Mouse (Mus musculus) neutrophil, adult 59 days (primary cell): Measurements from ENCODE around the gene Pdilt. TPM values are rescaled to one million over a fixed set of nuclear protein-coding genes. Genes with fewer than 3 reads are reported as not detected.

ENCODE experiments used
- total RNA-seq, 2 experiments: library from RNA; stranded (reverse); gene quantifications; 1 replicate in 1 of 2; 2 replicates in 1 of 2; pipeline ENCODE4 v1.2.4; 2023

Gene Pdilt
- total RNA-seq, result not detected

GRCm38 (mm10) chr7:119523389-119523788 lies at the start of gene Pdilt:
TSS of gene Pdilt (minus strand) at chr7:119523489.

GRCm38 (mm10) chr7:119554040-119554439 lies 30.8 kb upstream of the Pdilt start, which contains the start of gene Acsm2:
TSS of gene Acsm2 (plus strand) at chr7:119554340.

GRCm38 (mm10) chr7:119519163-119519562 lies 4.1 kb downstream of the Pdilt start, which contains the start of gene Acsm5:
TSS of gene Acsm5 (plus strand) at chr7:119519463.

GRCm38 (mm10) chr7:119479256-119479655 lies 44.0 kb downstream of the Pdilt start, which contains the start of gene Umod:
TSS of gene Umod (minus strand) at chr7:119479282.

GRCm38 (mm10) chr7:119459185-119459584 lies 64.1 kb downstream of the Pdilt start, which contains the start of gene Gp2:
TSS of gene Gp2 (minus strand) at chr7:119459285.

Other genes with a start within 250 kb of the Pdilt start
- not detected for gene Gp2, start 64.2 kb downstream of the Pdilt start, total RNA-seq
- gene Umod, start 44.2 kb downstream of the Pdilt start, total RNA-seq, result not detected
- not detected for gene Acsm5, start 4.0 kb downstream of the Pdilt start, total RNA-seq
- gene Acsm2, start 30.9 kb upstream of the Pdilt start, total RNA-seq, result not detected
- not detected for gene Acsm1, start 83.5 kb upstream of the Pdilt start, total RNA-seq
- not detected for gene Acsm4, start 166.5 kb upstream of the Pdilt start, total RNA-seq
- gene Thumpd1, start 197.3 kb upstream of the Pdilt start, total RNA-seq, result 10 to 100 TPM; 12.0 to 15.1 TPM
- not detected for gene Acsm3, start 237.4 kb upstream of the Pdilt start, total RNA-seq